Mouse (Mus musculus): ENCODE measurements around the gene Gga2. TPM values are rescaled to one million over a fixed set of nuclear protein-coding genes. Genes with fewer than 3 reads are reported as not detected.

Gga2 gene
- polyA plus RNA-seq, 1 experiment from 2014 or later: 87.9 TPM

DNA sequence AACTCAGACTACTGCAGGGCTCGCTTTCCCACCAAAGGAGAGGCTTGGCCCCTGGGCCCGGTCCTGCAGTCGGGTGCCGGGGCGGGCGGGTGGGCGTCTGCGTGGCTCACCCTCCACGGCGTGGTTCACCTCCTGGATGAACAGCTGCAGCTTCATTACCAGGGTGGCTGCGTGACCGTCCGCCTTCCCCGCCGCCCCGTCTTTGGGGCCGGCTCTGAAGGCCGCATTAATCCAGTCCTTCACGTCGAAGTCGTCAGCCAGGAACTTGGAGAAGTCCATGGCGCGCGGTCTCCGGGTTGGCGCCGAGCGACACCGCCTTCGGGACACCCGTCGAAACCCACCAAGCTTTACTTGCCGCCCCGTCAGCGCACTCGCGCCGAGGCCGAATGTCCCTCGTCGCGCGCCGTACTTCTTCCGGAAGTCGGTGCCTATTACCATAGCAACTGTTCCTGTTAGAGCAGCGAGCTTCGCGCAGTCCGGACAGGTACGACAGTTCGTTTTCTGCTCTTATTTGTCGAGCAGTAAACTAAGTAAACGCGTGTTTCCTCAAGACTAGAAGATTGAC is 39.6 kb downstream of the Gga2 start, which contains the start of gene Cog7:
Cog7 (minus strand) TSS at position 405 of the 565 bp plus-strand sequence.
- Histone ChIP-seq H3K9ac (peak within 1 kb of the TSS; percentile 71), H3K36me3 (no peaks in the 10 kb centered on the region), H3K4me2 (peak within 1 kb of the TSS; percentile 69), H3K4me1 (0 out of 2 replicates have a peak, but pooled peaks cover 3% of the 10 kb centered on the region), H3K9me3 (no peaks in the 10 kb centered on the region), H3K27me3 (replicated peaks) (no peaks in the 10 kb centered on the region), H3K4me3 (replicated peaks) (peak within 1 kb of the TSS; percentile 80), H3K27ac (no peak within 1 kb of the TSS)
- ATAC-seq (ENCODE audit: insufficient read depth, low FRiP score, low read depth): peak; percentile 90
- under 1% methylated on average over 55 of the region's 55 CpGs for WGBS

DNA sequence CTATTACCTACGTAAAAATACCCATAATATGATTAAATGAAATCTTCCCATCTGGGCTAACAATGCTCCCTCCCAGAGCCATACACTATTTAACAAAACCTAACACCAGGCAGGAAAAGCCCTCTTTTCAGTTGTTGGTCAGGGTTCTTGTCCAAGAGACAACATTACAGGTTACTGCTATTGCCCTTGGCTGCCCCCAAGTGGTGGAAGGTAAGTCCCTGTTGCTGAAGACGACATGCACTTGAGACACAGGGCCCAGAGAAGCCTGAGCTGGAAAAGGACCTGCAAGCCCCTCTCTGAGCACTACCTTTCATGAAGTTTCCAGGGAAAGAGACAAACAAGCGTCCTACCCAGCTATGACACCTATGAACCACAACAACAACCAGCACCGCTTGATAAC is 46.0 kb downstream of the Gga2 start:
- H3K9me3 ChIP-seq: no peaks in the 10 kb centered on the region
- no peaks in the 10 kb centered on the region for H3K4me1 ChIP-seq
- H3K27me3 ChIP-seq (replicated peaks): no peaks in the 10 kb centered on the region
- 59% methylated on average over 4 of the region's 4 CpGs for WGBS
- no peak for ATAC-seq (ENCODE audit: insufficient read depth, low FRiP score, low read depth)
- no peak overlapping the region for H3K9ac ChIP-seq
- no peak overlapping the region for H3K27ac ChIP-seq
- H3K4me2 ChIP-seq: no peak overlapping the region
- no peak overlapping the region for H3K4me3 ChIP-seq (replicated peaks)
- peaks cover 10% of the 10 kb centered on the region; the same call in 1 of the 2 replicates for H3K36me3 ChIP-seq

DNA sequence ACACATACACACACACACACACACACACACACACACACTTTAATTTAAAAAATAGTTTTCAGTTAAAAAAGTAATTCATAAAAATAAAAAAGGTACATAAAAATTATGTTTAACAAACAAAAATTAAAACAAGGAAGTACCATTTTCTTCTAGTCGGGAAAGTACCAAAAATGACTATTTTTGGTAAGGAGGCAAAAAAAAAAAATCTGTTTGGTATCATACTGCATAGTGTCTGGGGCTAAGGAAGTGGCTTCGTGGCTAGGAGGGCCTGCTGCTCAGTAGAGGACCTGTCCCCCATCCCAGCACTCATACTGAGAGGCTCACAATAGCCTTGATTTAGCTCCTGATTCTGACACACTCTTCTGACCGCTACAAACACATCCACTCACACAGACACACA is 49.3 kb downstream of the Gga2 start:
- Histone ChIP-seq H3K27me3 (replicated peaks) (no peaks in the 10 kb centered on the region), H3K9ac (no peak overlapping the region), H3K4me1 (no peaks in the 10 kb centered on the region), H3K4me2 (no peak overlapping the region), H3K27ac (no peak overlapping the region), H3K9me3 (no peaks in the 10 kb centered on the region), H3K4me3 (replicated peaks) (no peak overlapping the region), H3K36me3 (peaks cover 15% of the 10 kb centered on the region)
- 84% methylated on average over 3 of the region's 3 CpGs for WGBS
- ATAC-seq (ENCODE audit: insufficient read depth, low FRiP score, low read depth): no peak

DNA sequence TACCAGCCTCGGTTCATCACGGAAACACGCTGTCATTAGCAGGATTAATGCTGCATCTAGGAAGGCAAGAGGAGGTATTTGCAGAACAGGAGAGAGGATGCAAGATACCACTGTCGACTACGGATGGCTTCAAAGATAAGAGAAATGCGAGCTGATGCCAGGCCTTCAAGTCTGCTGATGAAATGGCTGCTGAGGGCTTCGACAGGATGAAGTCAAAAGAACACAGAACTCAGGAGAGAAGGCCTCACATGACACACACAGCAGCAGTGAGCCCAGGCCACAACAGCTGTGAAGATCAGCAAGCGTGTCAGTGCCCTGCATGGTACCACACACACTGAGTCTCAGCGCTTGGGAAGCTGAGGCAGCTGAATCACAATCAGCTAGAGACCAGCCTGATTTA is 50.8 kb downstream of the Gga2 start:
- H3K4me3 ChIP-seq (replicated peaks): no peak overlapping the region
- H3K9me3 ChIP-seq: no peaks in the 10 kb centered on the region
- no peak for ATAC-seq (ENCODE audit: insufficient read depth, low FRiP score, low read depth)
- H3K4me1 ChIP-seq: no peaks in the 10 kb centered on the region
- H3K27ac ChIP-seq: no peak overlapping the region
- H3K36me3 ChIP-seq: peaks cover 15% of the 10 kb centered on the region
- H3K9ac ChIP-seq: no peak overlapping the region
- H3K27me3 ChIP-seq (replicated peaks): no peaks in the 10 kb centered on the region
- 70% methylated on average over 9 of the region's 9 CpGs for WGBS
- H3K4me2 ChIP-seq: no peak overlapping the region

DNA sequence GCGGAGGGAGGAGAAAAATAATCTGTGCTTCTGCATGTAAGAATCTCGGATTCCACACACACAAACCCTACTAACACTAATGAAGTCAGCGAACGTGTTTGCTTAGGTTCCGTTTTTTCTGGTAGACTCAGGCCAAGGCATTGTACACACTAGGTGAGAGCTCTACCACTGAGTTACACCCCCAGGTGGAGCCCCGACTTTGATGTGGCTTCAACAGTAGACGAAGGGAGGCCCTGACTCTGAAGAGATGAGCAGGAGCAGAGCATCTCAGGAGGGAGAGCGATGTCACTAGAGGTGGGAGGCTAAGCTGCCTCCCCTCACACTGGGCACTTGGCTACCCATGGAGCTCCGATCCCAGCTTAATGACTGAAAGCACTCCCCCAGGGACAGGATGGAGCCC is 52.2 kb downstream of the Gga2 start:
- no peak for ATAC-seq (ENCODE audit: insufficient read depth, low FRiP score, low read depth)
- Histone ChIP-seq H3K27me3 (replicated peaks) (no peaks in the 10 kb centered on the region), H3K4me3 (replicated peaks) (no peak overlapping the region), H3K36me3 (peaks cover 15% of the 10 kb centered on the region), H3K9ac (no peak overlapping the region), H3K4me1 (no peaks in the 10 kb centered on the region), H3K9me3 (no peaks in the 10 kb centered on the region), H3K27ac (no peak overlapping the region), H3K4me2 (no peak overlapping the region)
- 84% methylated on average over 9 of the region's 9 CpGs for WGBS

DNA sequence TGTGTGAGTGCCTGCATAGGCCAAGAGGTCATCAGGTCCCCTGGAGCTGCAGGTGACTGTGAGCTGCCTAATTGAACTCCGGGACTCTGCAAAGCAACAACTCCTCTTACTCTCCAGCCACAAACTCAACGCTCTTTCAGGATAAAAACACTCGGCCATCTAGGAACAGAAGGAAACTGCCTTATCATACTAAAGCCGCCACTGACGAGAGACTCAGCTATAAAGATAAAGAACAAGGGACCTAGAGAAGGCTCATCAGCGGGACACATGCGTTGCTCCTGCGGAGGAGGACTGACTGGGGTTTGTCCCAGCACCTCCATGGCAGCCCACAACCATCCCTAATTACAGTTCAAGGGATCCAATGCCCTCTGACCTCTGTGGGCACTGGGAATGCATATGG is 52.8 kb downstream of the Gga2 start:
- peaks cover 14% of the 10 kb centered on the region for H3K36me3 ChIP-seq
- no peaks in the 10 kb centered on the region for H3K27me3 ChIP-seq (replicated peaks)
- H3K4me2 ChIP-seq: no peak overlapping the region
- ATAC-seq (ENCODE audit: insufficient read depth, low FRiP score, low read depth): no peak
- WGBS: 73% methylated on average over 8 of the region's 8 CpGs
- no peaks in the 10 kb centered on the region for H3K9me3 ChIP-seq
- no peak overlapping the region for H3K4me3 ChIP-seq (replicated peaks)
- H3K27ac ChIP-seq: no peak overlapping the region
- H3K9ac ChIP-seq: no peak overlapping the region
- H3K4me1 ChIP-seq: no peaks in the 10 kb centered on the region

DNA sequence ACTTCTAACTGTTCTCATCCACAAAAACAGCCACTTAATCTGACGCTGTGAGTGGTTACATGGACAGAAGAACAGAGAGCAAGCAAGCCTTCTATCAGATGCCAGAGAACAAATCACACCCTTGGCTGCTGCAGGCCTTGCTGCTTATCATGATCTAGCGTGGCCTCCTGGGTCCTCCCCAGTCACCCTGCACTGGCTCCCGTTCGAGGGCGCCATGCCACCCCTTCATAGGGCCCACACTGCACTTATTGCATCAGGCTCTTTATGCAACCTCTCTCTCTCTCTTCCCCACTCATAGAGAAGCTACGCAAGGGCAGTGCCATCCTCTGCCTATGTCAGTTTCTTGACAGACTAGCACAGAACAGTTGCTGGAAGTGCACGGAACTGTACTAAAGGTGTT is 54.9 kb downstream of the Gga2 start:
- Histone ChIP-seq H3K9ac (no peak overlapping the region), H3K36me3 (peaks cover 22% of the 10 kb centered on the region), H3K27ac (no peak overlapping the region), H3K4me1 (no peaks in the 10 kb centered on the region), H3K27me3 (replicated peaks) (no peaks in the 10 kb centered on the region), H3K4me3 (replicated peaks) (no peak overlapping the region), H3K9me3 (no peaks in the 10 kb centered on the region), H3K4me2 (no peak overlapping the region)
- ATAC-seq (ENCODE audit: insufficient read depth, low FRiP score, low read depth): no peak
- 84% methylated on average over 7 of the region's 7 CpGs for WGBS

DNA sequence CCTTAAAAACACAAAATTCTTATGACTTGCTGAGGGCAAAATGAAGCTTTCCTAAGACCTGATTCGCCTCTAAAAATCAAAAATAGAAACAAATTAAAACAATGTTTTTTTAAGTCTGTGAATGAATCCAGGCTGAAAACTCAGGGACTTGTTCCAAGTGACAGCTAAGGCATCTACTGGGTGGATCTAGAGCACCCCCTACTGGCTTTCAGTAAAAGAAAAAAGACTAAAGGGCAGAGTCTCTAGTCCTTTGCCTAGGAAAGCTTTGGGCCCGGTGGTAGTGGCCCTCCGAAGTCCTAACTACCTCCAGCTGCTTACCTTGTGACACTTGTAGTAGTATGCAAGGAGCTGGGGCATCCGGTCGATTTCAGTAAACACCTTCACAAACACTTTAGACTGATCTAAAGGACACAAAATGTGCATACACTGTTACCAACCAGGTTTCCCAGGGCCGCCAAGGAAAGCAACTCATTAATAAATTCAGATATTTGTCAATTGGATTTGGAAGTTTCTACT is 57.1 kb downstream of the Gga2 start:
- no peak overlapping the region for H3K27ac ChIP-seq
- peaks cover 20% of the 10 kb centered on the region; the same call in 1 of the 2 replicates for H3K36me3 ChIP-seq
- H3K4me2 ChIP-seq: no peak overlapping the region
- H3K9ac ChIP-seq: no peak overlapping the region
- H3K9me3 ChIP-seq: no peaks in the 10 kb centered on the region
- WGBS: 61% methylated on average over 6 of the region's 6 CpGs
- ATAC-seq (ENCODE audit: insufficient read depth, low FRiP score, low read depth): no peak
- no peak overlapping the region for H3K4me3 ChIP-seq (replicated peaks)
- H3K4me1 ChIP-seq: no peaks in the 10 kb centered on the region
- no peaks in the 10 kb centered on the region for H3K27me3 ChIP-seq (replicated peaks)

DNA sequence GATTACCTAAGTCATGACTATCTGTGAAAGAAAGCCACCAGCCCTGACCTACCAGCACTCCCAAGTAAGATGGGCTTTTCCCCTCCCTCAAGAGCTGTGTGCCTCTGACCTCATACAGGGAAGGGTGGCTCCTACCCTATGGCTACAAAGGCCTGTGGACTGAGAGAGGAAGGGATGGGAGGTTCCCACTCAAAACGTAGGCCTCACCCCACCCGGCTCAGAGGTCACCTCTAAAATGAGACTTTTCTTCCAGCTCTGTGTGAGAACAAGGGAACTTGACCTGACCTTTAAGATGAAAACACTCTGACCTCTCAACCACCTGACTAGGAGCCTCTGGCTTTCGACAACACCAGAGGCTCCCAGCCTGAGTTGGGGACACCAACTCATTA is 58.5 kb downstream of the Gga2 start:
- ATAC-seq (ENCODE audit: insufficient read depth, low FRiP score, low read depth): no peak
- no peak overlapping the region for H3K4me2 ChIP-seq

DNA sequence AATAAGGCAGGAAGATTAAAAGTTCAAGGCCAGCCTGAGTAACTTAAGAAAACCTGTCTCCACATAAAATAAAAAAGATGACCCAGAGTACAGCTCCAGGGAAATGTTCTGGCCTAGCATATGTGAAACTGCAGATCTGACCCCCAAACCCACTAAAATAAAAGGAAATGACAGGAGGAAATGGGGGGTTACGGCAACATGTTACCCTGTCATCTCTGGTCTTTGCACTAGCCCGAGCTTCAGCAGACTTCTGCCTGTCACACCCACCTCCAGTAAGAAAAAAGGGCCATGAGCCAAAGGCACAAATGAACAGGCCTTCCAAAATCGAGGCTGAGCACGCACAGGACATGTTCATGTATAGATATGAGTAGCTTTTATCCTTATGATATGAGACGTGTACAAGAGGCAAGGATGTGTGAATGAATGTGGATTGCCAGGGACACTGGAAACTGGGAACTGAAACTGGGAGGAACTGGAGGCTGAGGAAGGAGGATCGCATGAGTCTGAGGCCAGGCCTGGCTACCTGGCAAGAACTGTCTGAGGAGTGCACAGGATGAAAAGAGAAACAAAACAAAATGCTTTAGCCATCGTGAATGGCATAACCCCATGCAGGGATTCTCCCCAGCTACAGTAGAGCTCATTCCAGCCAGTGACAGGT is 59.0 kb downstream of the Gga2 start:
- no peak for ATAC-seq (ENCODE audit: insufficient read depth, low FRiP score, low read depth)
- Histone ChIP-seq H3K4me2 (no peak overlapping the region), H3K9ac (no peak overlapping the region), H3K27ac (no peak overlapping the region), H3K27me3 (replicated peaks) (no peaks in the 10 kb centered on the region), H3K36me3 (peaks cover 20% of the 10 kb centered on the region; the same call in 1 of the 2 replicates), H3K9me3 (no peaks in the 10 kb centered on the region), H3K4me1 (no peaks in the 10 kb centered on the region), H3K4me3 (replicated peaks) (no peak overlapping the region)
- 84% methylated on average over 7 of the region's 7 CpGs for WGBS

More for the DNA sequence above, 58.5 kb downstream of the Gga2 start:
- Histone ChIP-seq H3K9ac (no peak overlapping the region), H3K9me3 (no peaks in the 10 kb centered on the region), H3K4me3 (replicated peaks) (no peak overlapping the region), H3K36me3 (peaks cover 20% of the 10 kb centered on the region; the same call in 1 of the 2 replicates), H3K27me3 (replicated peaks) (no peaks in the 10 kb centered on the region), H3K4me1 (no peaks in the 10 kb centered on the region), H3K27ac (no peak overlapping the region)
- WGBS: 70% methylated on average over 3 of the region's 3 CpGs

DNA sequence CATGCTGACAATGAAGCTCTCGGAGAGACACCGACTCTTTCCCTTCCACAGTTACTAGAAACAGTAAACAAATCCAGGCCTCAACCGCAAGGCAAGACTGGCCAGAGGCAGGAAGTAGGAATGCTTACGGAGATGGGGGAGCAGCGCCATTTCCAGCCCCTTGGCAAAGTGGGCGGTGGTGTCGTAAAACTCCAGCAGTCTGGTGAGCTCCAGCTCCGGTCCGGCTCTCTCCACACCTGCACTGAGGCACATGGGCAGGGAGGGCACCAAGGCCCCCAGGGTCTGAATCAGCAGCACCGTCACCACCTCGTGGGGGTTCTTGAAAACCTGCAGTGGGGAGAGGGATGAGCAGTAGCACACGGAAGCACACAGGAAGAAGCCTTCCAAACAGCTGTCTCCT is 65.2 kb downstream of the Gga2 start:
- no peaks in the 10 kb centered on the region for H3K27me3 ChIP-seq (replicated peaks)
- WGBS: 69% methylated on average over 12 of the region's 12 CpGs
- H3K9ac ChIP-seq: no peak overlapping the region
- no peak overlapping the region for H3K4me2 ChIP-seq
- H3K4me3 ChIP-seq (replicated peaks): no peak overlapping the region
- no peaks in the 10 kb centered on the region for H3K4me1 ChIP-seq
- H3K27ac ChIP-seq: no peak overlapping the region
- H3K36me3 ChIP-seq: peaks cover 9% of the 10 kb centered on the region; the same call in 1 of the 2 replicates
- H3K9me3 ChIP-seq: no peaks in the 10 kb centered on the region
- no peak for ATAC-seq (ENCODE audit: insufficient read depth, low FRiP score, low read depth)

DNA sequence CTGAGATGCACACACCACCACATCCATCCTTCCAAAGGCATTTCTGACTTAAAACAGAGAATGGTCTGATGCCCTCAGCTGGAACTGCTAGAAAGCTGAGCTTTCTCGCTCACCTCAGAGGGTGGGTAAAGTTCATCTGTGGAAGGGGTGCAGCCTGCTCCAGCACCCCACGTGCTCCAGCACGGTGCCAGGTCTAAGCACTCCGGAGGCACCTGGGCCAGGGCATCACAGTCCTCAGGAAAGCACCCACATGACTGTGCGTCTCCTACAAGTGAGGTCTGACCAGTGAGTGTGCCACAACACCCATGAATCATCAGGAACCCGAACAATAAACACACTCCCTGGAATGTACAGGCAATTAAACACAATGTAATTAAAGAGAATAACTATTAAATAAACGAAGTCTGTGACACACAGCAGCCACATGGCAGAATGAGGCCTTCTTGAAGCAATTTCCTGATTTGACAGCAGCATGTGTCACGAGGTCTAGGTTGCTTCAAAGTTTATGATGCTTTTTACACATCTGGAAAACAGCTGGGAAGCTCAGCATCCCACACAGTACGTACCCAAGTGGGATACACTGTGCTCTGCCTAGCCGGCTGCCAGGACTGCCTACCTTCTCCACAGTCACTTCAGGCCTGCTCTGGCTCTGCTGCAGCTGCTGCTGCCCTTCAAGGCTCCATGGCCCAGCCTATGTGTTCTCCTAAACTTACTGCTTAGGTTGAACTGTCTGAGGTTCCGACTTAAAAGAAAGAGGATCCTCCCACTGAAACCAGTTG is 65.9 kb downstream of the Gga2 start:
- ATAC-seq (ENCODE audit: insufficient read depth, low FRiP score, low read depth): no peak
- H3K27me3 ChIP-seq (replicated peaks): no peaks in the 10 kb centered on the region
- 79% methylated on average over 11 of the region's 11 CpGs for WGBS

More for the DNA sequence above, 65.9 kb downstream of the Gga2 start:
- H3K9me3 ChIP-seq: no peaks in the 10 kb centered on the region
- peaks cover 4% of the 10 kb centered on the region; the same call in 1 of the 2 replicates for H3K36me3 ChIP-seq
- H3K27ac ChIP-seq: no peak overlapping the region
- no peak overlapping the region for H3K9ac ChIP-seq
- H3K4me1 ChIP-seq: no peaks in the 10 kb centered on the region
- no peak overlapping the region for H3K4me3 ChIP-seq (replicated peaks)
- H3K4me2 ChIP-seq: no peak overlapping the region

All from stomach, embryonic 15.5 days (tissue).